Mouse (Mus musculus): ENCODE results near the gene Mmab. TPM values are rescaled to one million over a fixed set of nuclear protein-coding genes. Genes with fewer than 3 reads are reported as not detected.

Mmab gene
- 31.0 and 32.4 TPM in 2 replicates for polyA plus RNA-seq (2016; fragmentation: Nextera tagmentation; extraction: Ambion mirVana)

GRCm38 (mm10) chr5:114443566-114444367, at the start of gene Mmab, which contains the start of gene Mvk:
Mmab (minus strand) TSS chr5:114444060.
Mvk (plus strand) TSS chr5:114444269.
- Histone ChIP-seq H3K27ac (peak within 1 kb of the TSS; percentile 94), H3K36me3 (replicated peaks) (peaks cover 36% of the 10 kb centered on the region), H3K27me3 (ENCODE audit: poor library complexity, severe bottlenecking) (no peaks in the 10 kb centered on the region), H3K4me1 (peaks cover 23% of the 10 kb centered on the region), H3K4me3 (peak within 1 kb of the TSS; percentile 61), H3K9me3 (no peaks in the 10 kb centered on the region)
- 3% methylated on average over 43 of the region's 43 CpGs for WGBS
- DNase-seq (ENCODE audit: extremely low spot score, low spot score): peak; percentile 99

- no peaks in the 10 kb centered on the region for H3K4me1 ChIP-seq
- H3K4me3 ChIP-seq: no peak overlapping the region
- DNase-seq (ENCODE audit: extremely low spot score, low spot score): no peak
- H3K36me3 ChIP-seq (replicated peaks): no peaks in the 10 kb centered on the region
- 94% methylated on average over 8 of the region's 8 CpGs for WGBS
- H3K27ac ChIP-seq: no peak overlapping the region
- no peaks in the 10 kb centered on the region for H3K9me3 ChIP-seq
- H3K27me3 ChIP-seq (ENCODE audit: poor library complexity, severe bottlenecking): no peaks in the 10 kb centered on the region
Measured at GRCm38 (mm10) chr5:114490241-114490640, 46.4 kb upstream of the Mmab start.

- Histone ChIP-seq H3K4me3 (no peak overlapping the region), H3K4me1 (no peaks in the 10 kb centered on the region), H3K27ac (no peak overlapping the region), H3K9me3 (no peaks in the 10 kb centered on the region), H3K36me3 (replicated peaks) (no peaks in the 10 kb centered on the region), H3K27me3 (ENCODE audit: poor library complexity, severe bottlenecking) (0 out of 2 replicates have a peak, but pooled peaks cover 2% of the 10 kb centered on the region)
- 86% methylated on average over 6 of the region's 6 CpGs for WGBS
- no peak for DNase-seq (ENCODE audit: extremely low spot score, low spot score)
Measured at GRCm38 (mm10) chr5:114489570-114489969, 45.7 kb upstream of the Mmab start.

GRCm38 (mm10) chr5:114485685-114486084, 41.8 kb upstream of the Mmab start:
- H3K4me3 ChIP-seq: no peak overlapping the region
- H3K9me3 ChIP-seq: no peaks in the 10 kb centered on the region
- no peak overlapping the region for H3K27ac ChIP-seq
- H3K4me1 ChIP-seq: peaks cover 16% of the 10 kb centered on the region
- H3K27me3 ChIP-seq (ENCODE audit: poor library complexity, severe bottlenecking): peaks cover 5% of the 10 kb centered on the region; the same call in 1 of the 2 replicates
- WGBS: 94% methylated on average over 14 of the region's 14 CpGs
- no peaks in the 10 kb centered on the region for H3K36me3 ChIP-seq (replicated peaks)
- no peak for DNase-seq (ENCODE audit: extremely low spot score, low spot score)

GRCm38 (mm10) chr5:114482587-114483011, 38.7 kb upstream of the Mmab start:
- Histone ChIP-seq H3K27me3 (ENCODE audit: poor library complexity, severe bottlenecking) (peaks cover 31% of the 10 kb centered on the region; the same call in 1 of the 2 replicates), H3K27ac (peak overlapping the region; percentile 70), H3K4me3 (peak overlapping the region; percentile 19; the same call in 1 of the 2 replicates), H3K4me1 (peaks cover 33% of the 10 kb centered on the region), H3K36me3 (replicated peaks) (no peaks in the 10 kb centered on the region), H3K9me3 (no peaks in the 10 kb centered on the region)
- DNase-seq (ENCODE audit: extremely low spot score, low spot score): peak; percentile 41
- WGBS: 12% methylated on average over 14 of the region's 14 CpGs

- Histone ChIP-seq H3K4me3 (no peak overlapping the region), H3K27ac (no peak overlapping the region; the same call in 1 of the 2 replicates), H3K4me1 (peaks cover 62% of the 10 kb centered on the region), H3K36me3 (replicated peaks) (no peaks in the 10 kb centered on the region), H3K27me3 (ENCODE audit: poor library complexity, severe bottlenecking) (peaks cover 58% of the 10 kb centered on the region), H3K9me3 (no peaks in the 10 kb centered on the region)
- WGBS: 74% methylated on average over 12 of the region's 12 CpGs
- DNase-seq (ENCODE audit: extremely low spot score, low spot score): no peak
Measured at GRCm38 (mm10) chr5:114478267-114478666, 34.4 kb upstream of the Mmab start.

GRCm38 (mm10) chr5:114474741-114475491, 31.1 kb upstream of the Mmab start:
- peaks cover 69% of the 10 kb centered on the region for H3K27me3 ChIP-seq (ENCODE audit: poor library complexity, severe bottlenecking)
- 61% methylated on average over 35 of the region's 35 CpGs for WGBS
- no peaks in the 10 kb centered on the region for H3K36me3 ChIP-seq (replicated peaks)
- H3K9me3 ChIP-seq: peaks cover 7% of the 10 kb centered on the region; the same call in 1 of the 2 replicates
- peak overlapping the region; percentile 16; the same call in 1 of the 2 replicates for H3K4me3 ChIP-seq
- no peak for DNase-seq (ENCODE audit: extremely low spot score, low spot score)
- H3K4me1 ChIP-seq: peaks cover 64% of the 10 kb centered on the region
- peak overlapping the region; percentile 75 for H3K27ac ChIP-seq

- peaks cover 7% of the 10 kb centered on the region; the same call in 1 of the 2 replicates for H3K9me3 ChIP-seq
- no peak overlapping the region for H3K27ac ChIP-seq
- WGBS: 90% methylated on average over 3 of the region's 3 CpGs
- no peak for DNase-seq (ENCODE audit: extremely low spot score, low spot score)
- H3K4me3 ChIP-seq: no peak overlapping the region
- peaks cover 56% of the 10 kb centered on the region for H3K27me3 ChIP-seq (ENCODE audit: poor library complexity, severe bottlenecking)
- H3K4me1 ChIP-seq: peaks cover 84% of the 10 kb centered on the region
- H3K36me3 ChIP-seq (replicated peaks): no peaks in the 10 kb centered on the region
Measured at GRCm38 (mm10) chr5:114470359-114470758, 26.5 kb upstream of the Mmab start.

GRCm38 (mm10) chr5:114468007-114468406, 24.1 kb upstream of the Mmab start:
- H3K27me3 ChIP-seq (ENCODE audit: poor library complexity, severe bottlenecking): peaks cover 58% of the 10 kb centered on the region
- peaks cover 7% of the 10 kb centered on the region; the same call in 1 of the 2 replicates for H3K9me3 ChIP-seq
- DNase-seq (ENCODE audit: extremely low spot score, low spot score): no peak
- peak overlapping the region; percentile 86 for H3K27ac ChIP-seq
- H3K4me1 ChIP-seq: peaks cover 77% of the 10 kb centered on the region
- WGBS: 47% methylated on average over 4 of the region's 4 CpGs
- peak overlapping the region; percentile 38 for H3K4me3 ChIP-seq
- H3K36me3 ChIP-seq (replicated peaks): no peaks in the 10 kb centered on the region

GRCm38 (mm10) chr5:114467430-114467829, 23.6 kb upstream of the Mmab start:
- Histone ChIP-seq H3K9me3 (peaks cover 6% of the 10 kb centered on the region; the same call in 1 of the 2 replicates), H3K27ac (peak overlapping the region; percentile 86), H3K27me3 (ENCODE audit: poor library complexity, severe bottlenecking) (peaks cover 58% of the 10 kb centered on the region), H3K36me3 (replicated peaks) (no peaks in the 10 kb centered on the region), H3K4me1 (peaks cover 79% of the 10 kb centered on the region), H3K4me3 (peak overlapping the region; percentile 38)
- peak; percentile 97 for DNase-seq (ENCODE audit: extremely low spot score, low spot score)
- under 1% methylated on average over 12 of the region's 13 CpGs for WGBS

GRCm38 (mm10) chr5:114467019-114467418, 23.2 kb upstream of the Mmab start:
- H3K9me3 ChIP-seq: peaks cover 2% of the 10 kb centered on the region; the same call in 1 of the 2 replicates
- peak overlapping the region; percentile 38 for H3K4me3 ChIP-seq
- H3K27me3 ChIP-seq (ENCODE audit: poor library complexity, severe bottlenecking): peaks cover 60% of the 10 kb centered on the region
- no peak for DNase-seq (ENCODE audit: extremely low spot score, low spot score)
- peak overlapping the region; percentile 86 for H3K27ac ChIP-seq
- peaks cover 83% of the 10 kb centered on the region for H3K4me1 ChIP-seq
- 0% methylated on average over 11 of the region's 11 CpGs for WGBS
- H3K36me3 ChIP-seq (replicated peaks): no peaks in the 10 kb centered on the region

- DNase-seq (ENCODE audit: extremely low spot score, low spot score): peak; percentile 50
- Histone ChIP-seq H3K27ac (peak overlapping the region; percentile 86), H3K9me3 (no peaks in the 10 kb centered on the region), H3K4me1 (peaks cover 93% of the 10 kb centered on the region), H3K4me3 (0 out of 2 replicates have a peak overlapping the region, but pooled peaks have one; percentile 8), H3K27me3 (ENCODE audit: poor library complexity, severe bottlenecking) (peaks cover 59% of the 10 kb centered on the region), H3K36me3 (replicated peaks) (no peaks in the 10 kb centered on the region)
- 56% methylated on average over 7 of the region's 7 CpGs for WGBS
Measured at GRCm38 (mm10) chr5:114465641-114466040, 21.8 kb upstream of the Mmab start.
